Mouse (Mus musculus) olfactory bulb, adult 2 months (tissue): ENCODE data around the gene Ctdsp2.

Source experiments
- CTCF ChIP-seq: fragments of 200-500 bp; IDR thresholded peaks from 2 replicates; pipeline ENCODE4 v1.5.1; 2012; ENCODE audit warnings: low read depth, mild to moderate bottlenecking, low read length, moderate library complexity; ENCODE audit not compliant: insufficient read depth
- POLR2A ChIP-seq: fragments of 200-500 bp; IDR thresholded peaks from 2 replicates; pipeline ENCODE4 v1.6.1; 2012; ENCODE audit warnings: mild to moderate bottlenecking, low read depth, low read length, moderate library complexity; ENCODE audit not compliant: insufficient read depth

DNA sequence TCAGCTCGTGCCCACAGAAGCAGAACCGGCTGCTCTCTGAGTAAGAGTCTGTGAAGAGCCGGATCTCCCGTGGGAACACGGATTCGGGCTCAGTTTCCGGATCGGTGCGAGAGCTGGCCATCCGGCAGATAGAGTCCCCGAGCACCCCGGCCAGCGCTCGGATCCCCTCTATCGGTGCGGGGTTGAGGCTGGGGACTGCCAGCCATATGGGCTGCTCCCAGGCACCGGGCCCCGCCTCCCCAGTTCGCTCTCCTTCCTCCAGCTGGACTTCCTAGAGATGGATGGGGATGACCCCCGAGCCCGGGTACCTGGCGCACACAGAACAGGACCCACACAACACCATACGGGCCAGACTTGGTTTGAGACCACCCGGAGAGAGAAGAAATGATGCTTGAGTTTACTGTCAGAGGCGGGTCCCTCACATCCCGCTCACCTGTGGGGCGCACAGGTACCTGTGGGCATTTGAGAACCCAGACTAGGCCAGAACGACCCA is 62.8 kb downstream of the Ctdsp2 start, which contains the start of the genes Mettl1 and Eef1akmt3:
- no peak for TF ChIP-seq CTCF
- no peak for TF ChIP-seq POLR2A
